Mouse (Mus musculus): ENCODE results near the gene Igfals.

Gene Igfals

GRCm38 (mm10) chr17:24861785-24862184, 4.0 kb upstream of the Igfals start:
- no peak for DNase-seq (ENCODE audit: low read depth)

- no peak for DNase-seq (ENCODE audit: low read depth)
These were observed 2.1 kb downstream of the Igfals start for GRCm38 (mm10) chr17:24867914-24868313.

GRCm38 (mm10) chr17:24873695-24874404, 8.1 kb downstream of the Igfals start:
- DNase-seq (ENCODE audit: low read depth) = no peak

GRCm38 (mm10) chr17:24874405-24874745, 8.6 kb downstream of the Igfals start:
- no peak for DNase-seq (ENCODE audit: low read depth)

GRCm38 (mm10) chr17:24874989-24875388, 9.2 kb downstream of the Igfals start:
- DNase-seq (ENCODE audit: low read depth) = no peak

GRCm38 (mm10) chr17:24877336-24878116, 11.7 kb downstream of the Igfals start:
- DNase-seq (ENCODE audit: low read depth) = no peak

GRCm38 (mm10) chr17:24878117-24878397, 12.3 kb downstream of the Igfals start:
- no peak for DNase-seq (ENCODE audit: low read depth)

GRCm38 (mm10) chr17:24878531-24878930, 12.7 kb downstream of the Igfals start:
- no peak for DNase-seq (ENCODE audit: low read depth)

GRCm38 (mm10) chr17:24881738-24882440, 16.1 kb downstream of the Igfals start:
- peak; percentile 62 for DNase-seq (ENCODE audit: low read depth)

- no peak for DNase-seq (ENCODE audit: low read depth)
These were observed 18.6 kb downstream of the Igfals start for GRCm38 (mm10) chr17:24884391-24884790.

- no peak for DNase-seq (ENCODE audit: low read depth)
These were observed 19.7 kb downstream of the Igfals start for GRCm38 (mm10) chr17:24885356-24886133.

- DNase-seq (ENCODE audit: low read depth) = peak; percentile 99
These were observed 20.5 kb downstream of the Igfals start, which contains the start of the genes Nubp2 and Spsb3 for GRCm38 (mm10) chr17:24886134-24886931. Gene Nubp2, minus strand, starts transcription at chr17:24886349. Gene Spsb3, plus strand, starts transcription at chr17:24886643.

GRCm38 (mm10) chr17:24886932-24887271, 21.1 kb downstream of the Igfals start:
- DNase-seq (ENCODE audit: low read depth) = peak; percentile 16

- peak; percentile 13 for DNase-seq (ENCODE audit: low read depth)
These were observed 21.7 kb downstream of the Igfals start for GRCm38 (mm10) chr17:24887291-24888080.

GRCm38 (mm10) chr17:24888862-24889261, 23.1 kb downstream of the Igfals start:
- no peak for DNase-seq (ENCODE audit: low read depth)

GRCm38 (mm10) chr17:24890151-24891092, 24.6 kb downstream of the Igfals start:
- DNase-seq (ENCODE audit: low read depth) = no peak

GRCm38 (mm10) chr17:24891321-24891720, 25.5 kb downstream of the Igfals start:
- DNase-seq (ENCODE audit: low read depth) = no peak

- no peak for DNase-seq (ENCODE audit: low read depth)
These were observed 27.0 kb downstream of the Igfals start for GRCm38 (mm10) chr17:24892785-24893184.

GRCm38 (mm10) chr17:24893276-24893675, 27.5 kb downstream of the Igfals start:
- DNase-seq (ENCODE audit: low read depth) = no peak

All from c-Kit-positive CD71-negative TER-119-negative erythroid progenitor cells, embryonic 14.5 days (primary cell).